Mouse (Mus musculus): ENCODE results near the gene Hephl1. TPM values are rescaled to one million over a fixed set of nuclear protein-coding genes. Genes with fewer than 3 reads are reported as not detected.
"Not testable (repeated sequence)": the region's sequence is repeated elsewhere in the genome, so short reads cannot be mapped to it uniquely, and the experiment has no call there.

The Hephl1 gene
- polyA plus RNA-seq, 1 experiment from 2014 or later: not detected

DNA sequence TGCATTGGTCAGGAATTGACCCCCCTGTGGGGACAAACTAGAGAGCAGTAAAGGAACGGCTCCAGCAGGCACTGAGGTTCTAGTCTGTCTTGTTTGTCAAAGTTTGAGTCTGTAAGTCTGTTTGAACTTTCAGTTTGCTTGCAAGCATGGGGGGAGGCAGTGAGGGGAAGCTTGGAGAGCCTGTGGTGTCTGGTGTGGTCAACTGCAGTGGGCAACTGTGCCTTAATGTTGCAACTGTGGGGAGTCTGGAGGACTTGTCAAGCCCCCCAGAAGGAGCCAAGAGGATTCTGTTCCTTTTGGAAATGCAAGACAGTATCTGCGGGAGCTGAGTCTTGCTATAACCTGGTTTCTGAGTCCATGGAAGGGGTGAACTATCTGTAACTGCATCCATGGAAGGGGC is 4.3 kb upstream of the Hephl1 start:
- ATAC-seq (replicated peaks; ENCODE audit: insufficient number of reproducible peaks, low FRiP score, low TSS enrichment, low read depth) (no peak), DNase-seq (ENCODE audit: low spot score) (no peak)
- 94% methylated on average over 2 of the region's 2 CpGs for WGBS

DNA sequence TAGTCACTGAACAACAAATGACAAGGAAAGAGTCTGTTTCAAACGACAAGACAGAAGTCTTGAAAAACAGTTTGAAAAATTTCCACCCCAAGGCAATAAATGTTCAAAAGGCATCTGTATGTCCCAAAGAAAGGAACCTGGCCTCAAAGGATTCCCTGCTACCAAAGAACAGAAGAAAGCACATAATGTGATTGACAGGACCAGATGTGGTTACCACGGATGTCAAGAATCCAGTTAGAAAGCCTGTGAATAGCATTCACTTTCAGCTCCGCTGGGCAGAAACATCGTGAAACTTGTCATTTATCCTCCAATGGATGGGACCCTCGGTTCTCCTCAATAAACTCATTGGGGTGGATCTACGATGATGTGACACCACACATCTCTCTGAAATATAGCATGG is 2.2 kb upstream of the Hephl1 start:
- no peaks in the 10 kb centered on the region for H3K27me3 ChIP-seq (ENCODE audit: control insufficient read depth, insufficient read depth, low read length)
- H3K9me3 ChIP-seq (replicated peaks; ENCODE audit: control insufficient read depth, low read length): no peaks in the 10 kb centered on the region
- H3K4me1 ChIP-seq (ENCODE audit: control insufficient read depth, insufficient read depth, low read length): no peaks in the 10 kb centered on the region
- WGBS: 51% methylated on average over 6 of the region's 6 CpGs
- H3K9ac ChIP-seq (replicated peaks; ENCODE audit: low read length): no peak overlapping the region
- no peak overlapping the region for H3K4me3 ChIP-seq (ENCODE audit: low read depth, low read length)
- no peaks in the 10 kb centered on the region for H3K36me3 ChIP-seq (replicated peaks; ENCODE audit: control insufficient read depth, insufficient read depth, low read depth, low read length)
- peak; percentile 15 for DNase-seq (ENCODE audit: low spot score)
- no peak for ATAC-seq (replicated peaks; ENCODE audit: insufficient number of reproducible peaks, low FRiP score, low TSS enrichment, low read depth)
- no peak overlapping the region for H3K27ac ChIP-seq (replicated peaks; ENCODE audit: low read depth, low read length)
- no peak overlapping the region for H3K4me2 ChIP-seq (ENCODE audit: low read depth, low read length)

More for the DNA sequence above, 4.3 kb upstream of the Hephl1 start:
- no peaks in the 10 kb centered on the region for H3K4me1 ChIP-seq (ENCODE audit: control insufficient read depth, insufficient read depth, low read length)
- no peaks in the 10 kb centered on the region for H3K36me3 ChIP-seq (replicated peaks; ENCODE audit: control insufficient read depth, insufficient read depth, low read depth, low read length)
- no peak overlapping the region for H3K4me3 ChIP-seq (ENCODE audit: low read depth, low read length)
- H3K27me3 ChIP-seq (ENCODE audit: control insufficient read depth, insufficient read depth, low read length): no peaks in the 10 kb centered on the region
- H3K9me3 ChIP-seq (replicated peaks; ENCODE audit: control insufficient read depth, low read length): no peaks in the 10 kb centered on the region
- no peak overlapping the region for H3K27ac ChIP-seq (replicated peaks; ENCODE audit: low read depth, low read length)
- no peak overlapping the region for H3K4me2 ChIP-seq (ENCODE audit: low read depth, low read length)
- no peak overlapping the region for H3K9ac ChIP-seq (replicated peaks; ENCODE audit: low read length)

DNA sequence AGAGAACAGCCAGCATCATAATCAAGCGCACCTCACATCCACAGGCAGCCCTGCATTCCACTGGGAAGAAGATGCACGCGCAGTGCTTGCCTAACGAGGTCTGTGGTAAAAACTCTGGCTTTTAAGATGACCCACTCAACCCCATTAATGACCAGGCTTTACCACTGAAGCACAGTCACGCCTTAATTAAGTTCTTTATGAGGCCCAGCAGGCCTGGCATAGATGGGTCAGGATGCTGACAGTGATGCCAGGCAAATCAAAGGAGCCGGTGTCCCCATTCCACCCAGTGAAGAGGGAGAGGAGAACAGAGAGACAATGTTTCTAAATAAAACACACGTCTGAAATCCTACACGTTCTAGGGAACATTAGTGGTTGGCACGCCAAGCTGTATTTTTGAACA is 3.8 kb downstream of the Hephl1 start:
- Histone ChIP-seq H3K4me2 (ENCODE audit: low read depth, low read length) (no peak overlapping the region), H3K4me3 (ENCODE audit: low read depth, low read length) (no peak overlapping the region), H3K27ac (replicated peaks; ENCODE audit: low read depth, low read length) (no peak overlapping the region), H3K27me3 (ENCODE audit: control insufficient read depth, insufficient read depth, low read length) (no peaks in the 10 kb centered on the region), H3K4me1 (ENCODE audit: control insufficient read depth, insufficient read depth, low read length) (no peaks in the 10 kb centered on the region), H3K9ac (replicated peaks; ENCODE audit: low read length) (no peak overlapping the region), H3K36me3 (replicated peaks; ENCODE audit: control insufficient read depth, insufficient read depth, low read depth, low read length) (no peaks in the 10 kb centered on the region), H3K9me3 (replicated peaks; ENCODE audit: control insufficient read depth, low read length) (no peaks in the 10 kb centered on the region)
- ATAC-seq (replicated peaks; ENCODE audit: insufficient number of reproducible peaks, low FRiP score, low TSS enrichment, low read depth) (no peak), DNase-seq (ENCODE audit: low spot score) (no peak)
- 77% methylated on average over 9 of the region's 9 CpGs for WGBS

DNA sequence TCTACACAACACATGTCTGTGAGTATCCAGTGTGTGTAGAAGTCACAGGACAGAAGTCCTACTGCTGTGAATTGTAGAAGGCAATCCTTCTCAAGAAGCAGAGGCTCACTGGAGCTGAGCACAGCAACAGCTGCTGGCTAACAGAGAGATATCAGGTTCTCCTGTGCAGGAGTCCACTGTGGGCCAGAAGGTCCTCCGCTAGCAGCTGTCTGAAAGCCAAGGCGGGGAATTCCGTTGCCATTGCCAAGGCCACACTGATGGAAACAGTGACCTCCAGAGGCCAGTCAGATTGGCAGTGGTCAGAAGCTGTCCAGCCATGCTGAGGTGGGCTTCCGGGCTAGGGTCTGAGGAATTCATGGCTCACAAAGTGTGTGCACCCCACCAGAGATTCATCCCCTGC is 6.8 kb downstream of the Hephl1 start:
- Histone ChIP-seq H3K9ac (replicated peaks; ENCODE audit: low read length) (no peak overlapping the region), H3K4me2 (ENCODE audit: low read depth, low read length) (no peak overlapping the region), H3K9me3 (replicated peaks; ENCODE audit: control insufficient read depth, low read length) (no peaks in the 10 kb centered on the region), H3K27me3 (ENCODE audit: control insufficient read depth, insufficient read depth, low read length) (no peaks in the 10 kb centered on the region), H3K27ac (replicated peaks; ENCODE audit: low read depth, low read length) (no peak overlapping the region), H3K4me1 (ENCODE audit: control insufficient read depth, insufficient read depth, low read length) (no peaks in the 10 kb centered on the region), H3K4me3 (ENCODE audit: low read depth, low read length) (no peak overlapping the region), H3K36me3 (replicated peaks; ENCODE audit: control insufficient read depth, insufficient read depth, low read depth, low read length) (no peaks in the 10 kb centered on the region)
- WGBS: 73% methylated on average over 4 of the region's 4 CpGs
- no peak for DNase-seq (ENCODE audit: low spot score)
- ATAC-seq (replicated peaks; ENCODE audit: insufficient number of reproducible peaks, low FRiP score, low TSS enrichment, low read depth): no peak

- H3K9me3 ChIP-seq (replicated peaks; ENCODE audit: control insufficient read depth, low read length): no peaks in the 10 kb centered on the region
- H3K4me3 ChIP-seq (ENCODE audit: low read depth, low read length): no peak overlapping the region
- H3K4me1 ChIP-seq (ENCODE audit: control insufficient read depth, insufficient read depth, low read length): no peaks in the 10 kb centered on the region
- H3K9ac ChIP-seq (replicated peaks; ENCODE audit: low read length): no peak overlapping the region
- no peaks in the 10 kb centered on the region for H3K27me3 ChIP-seq (ENCODE audit: control insufficient read depth, insufficient read depth, low read length)
- no peak for ATAC-seq (replicated peaks; ENCODE audit: insufficient number of reproducible peaks, low FRiP score, low TSS enrichment, low read depth)
- no peak for DNase-seq (ENCODE audit: low spot score)
- no peak overlapping the region for H3K4me2 ChIP-seq (ENCODE audit: low read depth, low read length)
- H3K27ac ChIP-seq (replicated peaks; ENCODE audit: low read depth, low read length): no peak overlapping the region
- H3K36me3 ChIP-seq (replicated peaks; ENCODE audit: control insufficient read depth, insufficient read depth, low read depth, low read length): no peaks in the 10 kb centered on the region
- WGBS: 62% methylated on average over 11 of the region's 11 CpGs
Measured at GRCm38 (mm10) chr9:15103579-15104300, 8.2 kb downstream of the Hephl1 start.

DNA sequence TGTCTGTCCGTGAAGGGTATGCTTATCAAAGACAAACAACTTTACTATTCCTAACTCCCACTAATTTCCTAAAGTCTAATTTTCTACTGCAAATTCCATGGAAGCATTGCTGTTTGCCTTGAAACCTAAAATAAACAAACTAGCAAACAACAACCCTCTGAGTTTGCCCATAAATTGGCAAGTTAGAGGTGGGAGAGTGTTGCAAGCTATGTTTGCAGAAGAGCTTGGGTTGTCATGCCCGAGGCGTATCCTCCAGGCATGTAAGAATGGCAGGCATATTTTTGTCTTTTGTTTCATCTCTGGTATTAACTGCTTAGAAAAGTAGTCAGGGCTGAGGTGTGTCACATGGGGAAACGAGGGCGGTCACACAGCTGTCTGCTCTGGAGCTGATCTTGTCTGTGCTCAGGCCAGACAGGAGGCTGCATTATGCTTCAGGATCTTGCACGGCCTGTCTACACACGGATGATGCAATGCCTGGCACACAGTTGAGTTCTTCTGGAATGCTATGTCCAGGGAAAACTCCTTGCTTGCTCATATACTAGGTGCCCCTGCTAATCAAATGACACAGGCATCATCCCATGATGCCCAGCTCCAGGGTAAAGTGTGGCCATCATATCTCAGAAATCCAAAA is 10.3 kb downstream of the Hephl1 start:
- DNase-seq (ENCODE audit: low spot score) (no peak), ATAC-seq (replicated peaks; ENCODE audit: insufficient number of reproducible peaks, low FRiP score, low TSS enrichment, low read depth) (no peak)
- Histone ChIP-seq H3K4me3 (ENCODE audit: low read depth, low read length) (no peak overlapping the region), H3K27me3 (ENCODE audit: control insufficient read depth, insufficient read depth, low read length) (no peaks in the 10 kb centered on the region), H3K36me3 (replicated peaks; ENCODE audit: control insufficient read depth, insufficient read depth, low read depth, low read length) (no peaks in the 10 kb centered on the region), H3K9me3 (replicated peaks; ENCODE audit: control insufficient read depth, low read length) (no peaks in the 10 kb centered on the region), H3K4me1 (ENCODE audit: control insufficient read depth, insufficient read depth, low read length) (no peaks in the 10 kb centered on the region), H3K27ac (replicated peaks; ENCODE audit: low read depth, low read length) (no peak overlapping the region), H3K9ac (replicated peaks; ENCODE audit: low read length) (no peak overlapping the region), H3K4me2 (ENCODE audit: low read depth, low read length) (no peak overlapping the region)
- WGBS: 78% methylated on average over 7 of the region's 7 CpGs

DNA sequence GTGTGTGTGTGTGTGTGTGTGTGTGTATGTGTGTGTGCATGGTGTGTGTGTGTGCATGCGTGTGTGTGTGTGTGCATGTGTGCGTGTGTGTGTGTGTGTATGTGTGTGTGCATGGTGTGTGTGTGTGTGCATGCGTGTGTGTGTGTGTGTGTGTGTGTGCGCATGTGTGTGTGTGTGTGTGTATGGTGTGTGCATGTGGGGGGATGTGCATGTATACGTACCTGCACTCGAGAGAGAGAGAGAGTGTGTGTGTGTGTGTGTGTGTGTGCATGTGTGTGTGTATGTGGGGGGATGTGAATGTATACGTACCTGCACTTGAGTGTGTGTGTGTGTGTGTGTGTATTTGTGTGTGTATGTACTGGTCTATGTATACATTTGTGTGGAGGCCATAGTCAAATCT is 13.5 kb downstream of the Hephl1 start:
- WGBS: 93% methylated on average over 7 of the region's 7 CpGs

DNA sequence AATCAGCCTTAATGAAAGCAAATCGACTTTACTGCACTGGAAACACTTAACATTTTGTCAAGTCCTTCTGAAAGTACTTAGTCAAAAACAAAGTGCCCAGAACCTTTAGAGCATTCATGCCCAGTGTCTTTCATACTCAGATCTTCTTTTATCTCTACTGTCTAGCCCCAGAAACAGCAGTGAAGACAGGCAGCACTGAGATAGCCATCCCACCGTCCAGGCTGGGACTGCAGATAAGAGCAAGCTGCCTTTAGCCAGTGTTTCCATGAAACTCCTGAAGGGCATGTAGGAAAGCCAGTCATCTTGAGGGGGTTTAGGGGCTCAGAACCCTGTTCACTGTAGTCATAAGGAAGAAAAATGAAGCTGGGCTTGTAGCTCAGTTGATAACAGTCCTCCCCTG is 14.7 kb downstream of the Hephl1 start:
- DNase-seq (ENCODE audit: low spot score) (no peak), ATAC-seq (replicated peaks; ENCODE audit: insufficient number of reproducible peaks, low FRiP score, low TSS enrichment, low read depth) (no peak)
- no peak overlapping the region for H3K4me3 ChIP-seq (ENCODE audit: low read depth, low read length)

More for the DNA sequence above, 13.5 kb downstream of the Hephl1 start:
- H3K9me3 ChIP-seq (replicated peaks; ENCODE audit: control insufficient read depth, low read length); H3K4me3 ChIP-seq (ENCODE audit: low read depth, low read length); H3K27ac ChIP-seq (replicated peaks; ENCODE audit: low read depth, low read length); H3K36me3 ChIP-seq (replicated peaks; ENCODE audit: control insufficient read depth, insufficient read depth, low read depth, low read length); H3K4me2 ChIP-seq (ENCODE audit: low read depth, low read length); H3K9ac ChIP-seq (replicated peaks; ENCODE audit: low read length); H3K27me3 ChIP-seq (ENCODE audit: control insufficient read depth, insufficient read depth, low read length); H3K4me1 ChIP-seq (ENCODE audit: control insufficient read depth, insufficient read depth, low read length); ATAC-seq (replicated peaks; ENCODE audit: insufficient number of reproducible peaks, low FRiP score, low TSS enrichment, low read depth); DNase-seq (ENCODE audit: low spot score): not testable (repeated sequence)

More for the DNA sequence above, 14.7 kb downstream of the Hephl1 start:
- no peaks in the 10 kb centered on the region for H3K27me3 ChIP-seq (ENCODE audit: control insufficient read depth, insufficient read depth, low read length)
- H3K27ac ChIP-seq (replicated peaks; ENCODE audit: low read depth, low read length): no peak overlapping the region
- 80% methylated on average over 2 of the region's 2 CpGs for WGBS
- H3K9me3 ChIP-seq (replicated peaks; ENCODE audit: control insufficient read depth, low read length): no peaks in the 10 kb centered on the region
- no peaks in the 10 kb centered on the region for H3K36me3 ChIP-seq (replicated peaks; ENCODE audit: control insufficient read depth, insufficient read depth, low read depth, low read length)
- no peak overlapping the region for H3K9ac ChIP-seq (replicated peaks; ENCODE audit: low read length)
- H3K4me2 ChIP-seq (ENCODE audit: low read depth, low read length): no peak overlapping the region
- no peaks in the 10 kb centered on the region for H3K4me1 ChIP-seq (ENCODE audit: control insufficient read depth, insufficient read depth, low read length)
